Mouse (Mus musculus): ENCODE results near the gene Vax1. TPM values are rescaled to one million over a fixed set of nuclear protein-coding genes. Genes with fewer than 3 reads are reported as not detected.
A peak's percentile ranks its signal among the peaks of the same experiment; 100 is the strongest.

The Vax1 gene
- 0.14 TPM in 1 of 2 replicates, not detected in the other for polyA plus RNA-seq (2015; fragmentation: Nextera tagmentation; extraction: Ambion mirVana)

DNA sequence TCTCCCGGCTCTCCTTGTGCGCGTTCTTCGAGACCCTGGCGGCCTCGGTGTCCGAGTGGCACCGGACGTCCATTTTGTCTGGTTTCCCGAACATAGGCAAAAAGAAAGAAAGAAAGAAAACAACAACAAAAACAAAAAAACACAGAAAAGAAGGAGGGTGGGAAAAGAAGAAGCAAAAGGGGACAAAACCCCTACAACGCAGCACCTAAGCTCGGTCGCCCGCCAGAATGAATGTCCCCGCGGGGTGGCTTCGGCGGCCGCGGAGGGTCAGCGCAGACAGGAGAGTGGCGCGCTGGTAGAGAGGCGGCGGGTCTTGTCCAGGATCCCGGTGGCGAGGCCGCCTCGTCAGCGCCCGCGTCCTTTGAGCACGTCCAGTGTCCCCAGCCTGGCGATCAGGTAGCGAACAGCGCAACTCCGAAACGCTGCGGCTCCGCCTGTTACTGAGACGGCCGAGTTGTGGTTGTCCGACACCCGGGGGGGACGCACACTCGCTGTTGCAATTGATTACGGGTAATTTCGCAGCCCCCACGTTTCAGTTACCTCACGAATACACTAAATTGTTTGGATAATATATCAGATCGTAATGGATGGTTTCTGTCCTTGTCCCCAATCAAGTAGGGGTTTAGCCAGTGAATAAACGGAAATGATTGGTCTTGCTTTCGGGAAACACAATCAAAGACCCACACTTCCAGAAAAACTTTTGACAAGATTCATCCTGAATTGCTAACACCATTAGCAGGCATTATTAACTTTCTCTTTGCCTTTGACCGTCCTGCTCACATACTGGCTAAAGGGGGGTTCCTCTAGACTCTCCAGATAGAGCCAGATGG is at the start of gene Vax1:
Gene Vax1, minus strand, starts transcription at position 121 of the 830 bp plus-strand sequence.
- Histone ChIP-seq H3K4me3 (peak within 1 kb of the TSS; percentile 4), H3K27ac (replicated peaks) (no peak within 1 kb of the TSS), H3K27me3 (peaks cover 89% of the 10 kb centered on the region), H3K36me3 (no peaks in the 10 kb centered on the region), H3K9ac (no peak within 1 kb of the TSS), H3K9me3 (no peaks in the 10 kb centered on the region), H3K4me1 (replicated peaks) (peaks cover 25% of the 10 kb centered on the region), H3K4me2 (peak within 1 kb of the TSS; percentile 40)
- WGBS: under 1% methylated on average over 54 of the region's 54 CpGs
- ATAC-seq (ENCODE audit: low FRiP score, low read depth): no peak

DNA sequence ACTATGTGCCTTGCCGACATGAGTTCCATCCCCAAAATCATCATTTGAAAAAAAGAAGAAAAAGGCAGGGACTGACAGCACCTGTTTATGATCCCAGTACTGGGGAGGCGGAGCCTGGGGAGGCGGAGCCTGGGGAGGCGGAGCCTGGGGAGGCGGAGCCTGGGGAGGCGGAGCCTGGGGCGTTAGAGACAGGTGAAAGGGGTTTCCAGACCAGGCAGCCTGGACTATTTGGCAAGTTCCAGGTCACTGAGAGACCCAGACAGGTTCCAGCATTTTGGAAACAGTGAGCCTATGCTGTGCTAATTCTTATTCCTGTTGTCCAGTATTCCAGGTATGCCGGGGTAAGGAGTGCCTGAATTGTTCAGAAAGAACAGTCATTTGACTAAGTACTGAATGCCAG is 49.1 kb upstream of the Vax1 start, which contains the start of gene Kcnk18:
Gene Kcnk18, plus strand, starts transcription at position 224 of the 400 bp plus-strand sequence.
- 92% methylated on average over 8 of the region's 8 CpGs for WGBS
- H3K27me3 ChIP-seq: peaks cover 24% of the 10 kb centered on the region; the same call in 1 of the 2 replicates
- H3K36me3 ChIP-seq: no peaks in the 10 kb centered on the region
- ATAC-seq (ENCODE audit: low FRiP score, low read depth): no peak
- no peak within 1 kb of the TSS for H3K9ac ChIP-seq
- no peaks in the 10 kb centered on the region for H3K4me1 ChIP-seq (replicated peaks)
- no peaks in the 10 kb centered on the region for H3K9me3 ChIP-seq
- no peak within 1 kb of the TSS for H3K4me2 ChIP-seq
- H3K4me3 ChIP-seq: no peak within 1 kb of the TSS
- no peak within 1 kb of the TSS for H3K27ac ChIP-seq (replicated peaks)

DNA sequence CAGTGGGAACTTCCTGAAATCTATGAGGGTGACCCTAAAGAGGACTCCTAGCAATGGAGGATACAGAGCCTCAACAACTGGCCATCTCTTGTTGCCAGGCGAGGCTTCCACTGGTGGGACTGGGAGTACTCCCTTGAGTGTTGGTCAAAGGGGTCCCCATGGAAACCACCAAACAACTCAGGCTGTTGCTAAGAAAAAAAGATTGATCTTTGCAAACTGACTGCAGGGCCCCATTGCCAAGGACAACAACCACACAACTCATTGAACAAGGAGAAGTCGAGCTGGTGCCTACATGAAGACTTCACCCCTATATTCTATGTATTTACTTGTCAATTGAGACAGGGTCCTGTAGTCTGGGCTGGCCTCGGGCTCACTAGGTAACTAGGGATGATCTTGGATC is 47.0 kb upstream of the Vax1 start:
- Histone ChIP-seq H3K4me1 (replicated peaks) (no peaks in the 10 kb centered on the region), H3K9me3 (no peaks in the 10 kb centered on the region), H3K9ac (no peak overlapping the region), H3K27ac (replicated peaks) (no peak overlapping the region), H3K4me2 (no peak overlapping the region), H3K27me3 (peaks cover 30% of the 10 kb centered on the region; the same call in 1 of the 2 replicates), H3K4me3 (no peak overlapping the region), H3K36me3 (no peaks in the 10 kb centered on the region)
- 62% methylated on average over 3 of the region's 3 CpGs for WGBS
- ATAC-seq (ENCODE audit: low FRiP score, low read depth): no peak

DNA sequence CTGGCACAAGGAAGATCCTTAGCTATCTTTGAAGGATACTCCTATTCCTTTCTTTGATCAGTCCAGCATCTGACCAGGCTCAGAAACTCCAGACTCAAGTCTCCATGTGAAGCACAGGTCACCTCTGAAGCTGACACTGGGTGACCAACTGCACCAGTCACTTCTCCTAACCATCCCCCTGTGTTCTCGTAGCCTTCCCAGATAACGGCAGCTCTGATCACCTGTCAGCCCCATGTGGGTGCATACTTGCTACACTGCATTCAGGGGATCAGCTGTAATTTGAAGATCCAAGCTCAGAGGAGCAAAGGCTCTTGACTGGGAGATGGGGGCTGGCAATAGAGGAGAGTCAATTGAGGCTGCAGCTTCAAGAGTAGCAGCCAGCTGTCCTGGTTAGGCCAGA is 39.1 kb upstream of the Vax1 start:
- no peaks in the 10 kb centered on the region for H3K4me1 ChIP-seq (replicated peaks)
- peaks cover 18% of the 10 kb centered on the region for H3K27me3 ChIP-seq
- H3K36me3 ChIP-seq: no peaks in the 10 kb centered on the region
- 71% methylated on average over 2 of the region's 2 CpGs for WGBS
- no peak for ATAC-seq (ENCODE audit: low FRiP score, low read depth)
- no peak overlapping the region for H3K4me3 ChIP-seq
- no peak overlapping the region for H3K9ac ChIP-seq
- H3K4me2 ChIP-seq: no peak overlapping the region
- no peak overlapping the region for H3K27ac ChIP-seq (replicated peaks)
- H3K9me3 ChIP-seq: no peaks in the 10 kb centered on the region

DNA sequence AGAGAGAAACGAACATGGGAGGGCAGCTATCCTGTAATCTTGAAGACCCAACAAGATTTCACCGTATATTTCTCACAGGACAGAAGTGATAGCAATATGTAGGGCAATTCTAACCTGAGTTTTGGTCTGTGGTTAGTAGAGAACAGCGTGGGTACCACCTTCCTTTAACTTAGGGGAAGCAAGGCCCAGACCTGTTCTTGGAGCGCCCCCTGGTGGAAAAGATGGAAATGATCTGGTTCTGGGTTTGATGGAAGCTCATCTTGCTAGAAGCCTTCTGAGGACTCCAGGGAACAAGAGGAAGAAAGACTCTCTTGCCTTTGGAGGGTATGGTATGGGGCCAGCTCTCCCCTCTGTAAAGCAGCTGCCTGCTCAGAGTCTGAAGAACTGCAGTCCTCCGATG is 38.6 kb upstream of the Vax1 start:
- no peaks in the 10 kb centered on the region for H3K9me3 ChIP-seq
- no peaks in the 10 kb centered on the region for H3K36me3 ChIP-seq
- WGBS: 32% methylated on average over 5 of the region's 5 CpGs
- H3K4me2 ChIP-seq: no peak overlapping the region
- no peak overlapping the region for H3K9ac ChIP-seq
- H3K4me3 ChIP-seq: no peak overlapping the region
- H3K4me1 ChIP-seq (replicated peaks): no peaks in the 10 kb centered on the region
- H3K27ac ChIP-seq (replicated peaks): no peak overlapping the region
- H3K27me3 ChIP-seq: peaks cover 17% of the 10 kb centered on the region
- ATAC-seq (ENCODE audit: low FRiP score, low read depth): peak; percentile 72

DNA sequence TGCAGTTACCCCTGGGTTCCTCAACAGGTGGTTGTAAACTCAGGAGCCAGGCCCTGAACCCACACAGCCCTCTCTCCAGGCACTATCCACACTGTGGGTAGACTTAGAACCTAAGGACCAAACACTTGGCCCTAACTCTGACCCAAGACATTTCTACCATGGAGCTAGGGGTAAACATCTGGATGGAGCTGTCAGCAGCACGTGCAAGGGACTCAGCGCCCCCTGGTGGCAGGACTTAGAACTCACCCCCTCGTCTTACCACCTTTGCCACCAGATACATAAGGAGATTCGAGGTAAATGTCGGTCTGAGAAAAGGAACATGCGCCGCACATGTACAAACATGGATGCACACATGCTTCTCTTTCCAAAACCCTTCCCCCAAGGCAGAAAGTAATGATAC is 28.3 kb upstream of the Vax1 start:
- 45% methylated on average over 7 of the region's 7 CpGs for WGBS
- no peak for ATAC-seq (ENCODE audit: low FRiP score, low read depth)
- H3K27ac ChIP-seq (replicated peaks): no peak overlapping the region
- H3K4me2 ChIP-seq: no peak overlapping the region
- 0 out of 2 replicates have a peak, but pooled peaks cover 7% of the 10 kb centered on the region for H3K4me1 ChIP-seq (replicated peaks)
- H3K36me3 ChIP-seq: no peaks in the 10 kb centered on the region
- H3K9ac ChIP-seq: no peak overlapping the region
- peaks cover 54% of the 10 kb centered on the region for H3K27me3 ChIP-seq
- H3K4me3 ChIP-seq: no peak overlapping the region
- no peaks in the 10 kb centered on the region for H3K9me3 ChIP-seq

DNA sequence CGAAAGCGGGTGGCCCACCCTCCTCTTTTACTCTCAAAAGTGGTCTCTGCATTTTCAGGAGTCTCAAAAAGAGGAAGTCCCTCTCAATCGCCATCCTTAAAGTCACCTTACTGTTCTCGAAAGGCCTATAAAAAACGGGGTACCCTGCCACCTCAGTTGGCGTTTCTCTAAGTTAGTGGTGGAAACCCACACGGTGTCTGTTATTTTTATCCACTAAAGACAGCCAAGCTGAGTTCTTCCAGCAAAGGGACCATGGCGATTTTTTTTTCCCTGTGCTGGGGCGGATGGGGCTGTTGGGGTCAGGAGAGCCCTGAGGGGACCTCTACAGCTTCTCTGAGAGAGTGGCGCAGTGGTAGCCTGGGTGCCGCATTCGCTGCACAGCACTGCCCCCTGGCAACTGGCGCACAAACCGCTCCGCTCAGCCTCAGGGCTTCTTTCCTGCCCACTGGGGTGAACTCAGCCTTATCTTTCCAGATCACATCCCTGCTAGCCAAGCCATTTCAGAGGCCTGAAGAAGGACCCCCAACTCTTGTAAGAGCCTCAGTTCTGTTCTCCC is 26.3 kb upstream of the Vax1 start:
- peaks cover 72% of the 10 kb centered on the region for H3K27me3 ChIP-seq
- 0 out of 2 replicates have a peak, but pooled peaks cover 7% of the 10 kb centered on the region for H3K4me1 ChIP-seq (replicated peaks)
- peak; percentile 65; the same call in 1 of the 2 replicates for ATAC-seq (ENCODE audit: low FRiP score, low read depth)

DNA sequence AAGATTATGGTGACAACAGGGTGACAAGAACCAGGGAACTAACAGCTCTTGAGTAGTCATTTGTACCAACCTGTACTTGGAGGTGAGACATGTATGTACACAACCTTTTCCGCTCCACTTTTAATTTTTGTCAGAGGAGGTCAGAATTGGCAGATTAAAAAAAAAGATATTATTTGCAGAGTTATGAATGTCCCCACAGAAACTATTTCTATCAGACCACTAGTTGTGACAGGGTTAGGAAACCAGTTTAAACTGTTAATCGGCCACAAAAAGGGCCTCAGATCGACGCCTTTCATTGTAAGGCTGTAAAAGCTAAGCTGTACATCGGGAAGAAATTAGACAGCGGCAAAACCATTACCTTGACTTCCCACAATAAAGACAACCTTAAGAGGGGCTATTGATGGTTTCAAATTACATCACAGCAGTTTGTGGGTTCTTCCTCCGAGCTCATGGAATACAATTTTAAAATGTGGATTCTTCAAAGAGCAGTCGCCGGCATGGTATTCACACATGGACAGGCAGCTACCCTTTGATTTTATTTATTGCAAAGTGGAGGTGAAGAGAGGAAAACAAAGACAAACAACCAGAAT is 25.4 kb upstream of the Vax1 start:
- no peak overlapping the region for H3K4me3 ChIP-seq
- no peak for ATAC-seq (ENCODE audit: low FRiP score, low read depth)
- H3K27ac ChIP-seq (replicated peaks): no peak overlapping the region
- no peak overlapping the region for H3K4me2 ChIP-seq
- no peaks in the 10 kb centered on the region for H3K36me3 ChIP-seq
- H3K4me1 ChIP-seq (replicated peaks): 0 out of 2 replicates have a peak, but pooled peaks cover 7% of the 10 kb centered on the region
- H3K9ac ChIP-seq: no peak overlapping the region
- 8% methylated on average over 9 of the region's 9 CpGs for WGBS
- H3K27me3 ChIP-seq: peaks cover 81% of the 10 kb centered on the region
- H3K9me3 ChIP-seq: no peaks in the 10 kb centered on the region

More for the DNA sequence above, 26.3 kb upstream of the Vax1 start:
- no peaks in the 10 kb centered on the region for H3K9me3 ChIP-seq
- H3K4me3 ChIP-seq: no peak overlapping the region
- no peak overlapping the region for H3K9ac ChIP-seq
- 1% methylated on average over 15 of the region's 15 CpGs for WGBS
- H3K36me3 ChIP-seq: no peaks in the 10 kb centered on the region
- H3K27ac ChIP-seq (replicated peaks): no peak overlapping the region
- no peak overlapping the region for H3K4me2 ChIP-seq

DNA sequence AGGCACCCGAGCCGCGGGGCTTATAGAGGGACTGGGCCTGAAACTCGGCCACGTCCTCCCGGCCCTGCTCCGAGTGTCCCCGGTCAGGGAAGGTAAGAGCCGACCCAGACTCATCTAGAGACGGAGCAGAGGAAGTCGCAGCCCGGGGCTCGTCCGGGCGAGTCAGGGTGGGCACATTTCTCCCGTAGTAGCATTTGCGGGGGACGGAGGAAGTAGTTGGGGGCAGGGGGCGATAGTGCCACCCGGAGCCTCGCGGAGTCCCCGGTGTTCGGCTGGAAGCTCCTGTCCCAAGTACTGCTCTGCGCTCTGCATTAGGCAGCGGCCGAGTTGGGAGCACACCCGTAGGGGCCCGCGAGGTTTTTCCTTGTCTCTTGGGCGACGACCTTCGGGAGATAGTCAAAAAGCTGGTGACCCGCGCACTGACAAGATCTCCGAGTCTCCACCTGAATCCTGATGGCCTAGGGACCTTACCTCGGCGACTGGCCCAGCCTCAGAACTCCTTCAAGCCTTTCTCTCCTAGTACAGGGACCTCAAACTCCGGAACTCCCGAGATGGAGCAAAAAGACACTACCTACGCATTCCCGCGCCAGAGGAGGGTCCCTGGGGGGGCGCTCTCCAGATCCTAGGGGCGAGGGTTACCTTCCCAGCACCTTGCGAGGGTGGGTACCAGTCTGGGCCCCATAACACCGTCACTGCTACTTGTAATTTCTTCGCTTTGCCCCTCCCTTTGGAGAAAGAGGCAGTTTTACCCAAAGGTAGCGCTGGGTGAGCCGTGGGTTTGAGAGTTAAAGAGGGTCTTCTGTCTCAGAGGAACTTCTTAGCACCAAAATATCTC is 24.3 kb upstream of the Vax1 start:
- Histone ChIP-seq H3K9ac (no peak overlapping the region), H3K27ac (replicated peaks) (no peak overlapping the region), H3K36me3 (no peaks in the 10 kb centered on the region), H3K4me3 (no peak overlapping the region), H3K4me2 (0 out of 2 replicates have a peak overlapping the region, but pooled peaks have one; percentile 3), H3K4me1 (replicated peaks) (0 out of 2 replicates have a peak, but pooled peaks cover 7% of the 10 kb centered on the region), H3K9me3 (no peaks in the 10 kb centered on the region), H3K27me3 (peaks cover 87% of the 10 kb centered on the region)
- no peak for ATAC-seq (ENCODE audit: low FRiP score, low read depth)
- WGBS: under 1% methylated on average over 50 of the region's 50 CpGs

DNA sequence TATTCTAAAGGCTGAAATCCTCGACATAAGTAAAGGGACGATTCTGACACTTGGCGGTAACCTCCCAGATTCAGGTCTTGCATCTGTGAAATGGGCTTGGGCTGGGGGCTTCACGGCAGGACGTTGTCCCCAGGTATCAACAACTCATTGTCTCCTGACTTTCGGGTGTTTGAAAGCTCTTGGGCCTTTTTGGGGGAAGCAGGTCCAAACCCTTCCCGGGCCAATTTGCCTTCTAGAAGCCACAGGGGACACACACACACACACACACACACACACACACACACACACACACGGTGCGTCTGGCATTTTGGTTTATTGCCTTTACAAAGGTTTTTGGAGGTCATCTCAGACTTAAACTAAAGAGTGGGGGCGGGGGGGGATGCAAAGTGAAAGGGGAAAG is 23.6 kb upstream of the Vax1 start:
- peaks cover 89% of the 10 kb centered on the region for H3K27me3 ChIP-seq
- ATAC-seq (ENCODE audit: low FRiP score, low read depth): no peak
- H3K36me3 ChIP-seq: no peaks in the 10 kb centered on the region
- H3K27ac ChIP-seq (replicated peaks): no peak overlapping the region
- WGBS: under 1% methylated on average over 10 of the region's 10 CpGs
- 0 out of 2 replicates have a peak, but pooled peaks cover 7% of the 10 kb centered on the region for H3K4me1 ChIP-seq (replicated peaks)
- H3K9me3 ChIP-seq: no peaks in the 10 kb centered on the region
- H3K4me2 ChIP-seq: no peak overlapping the region
- no peak overlapping the region for H3K4me3 ChIP-seq
- H3K9ac ChIP-seq: no peak overlapping the region

DNA sequence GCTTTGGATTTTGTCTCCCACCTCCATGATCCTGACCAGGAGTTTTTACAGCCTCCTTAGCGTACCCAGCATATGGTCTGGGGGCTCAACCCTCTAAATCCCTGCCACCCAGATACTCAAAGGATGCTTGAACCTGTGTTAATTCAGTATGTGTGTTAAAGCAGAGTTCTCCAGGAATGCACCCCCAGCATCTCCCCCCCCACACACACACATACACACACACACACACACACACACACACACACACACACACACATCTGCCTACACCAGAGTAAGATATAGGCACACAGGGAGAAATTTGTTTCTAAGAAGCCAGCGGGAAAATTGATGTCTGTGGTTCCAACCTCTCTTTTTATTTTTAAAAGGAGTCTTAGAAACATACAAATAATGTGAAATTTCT is 22.6 kb upstream of the Vax1 start:
- ATAC-seq (ENCODE audit: low FRiP score, low read depth): no peak
- 0 out of 2 replicates have a peak, but pooled peaks cover 7% of the 10 kb centered on the region for H3K4me1 ChIP-seq (replicated peaks)
- no peak overlapping the region for H3K4me2 ChIP-seq
- H3K4me3 ChIP-seq: no peak overlapping the region
- WGBS: 2% methylated on average over 2 of the region's 2 CpGs
- no peak overlapping the region for H3K9ac ChIP-seq
- no peaks in the 10 kb centered on the region for H3K36me3 ChIP-seq
- no peak overlapping the region for H3K27ac ChIP-seq (replicated peaks)
- no peaks in the 10 kb centered on the region for H3K9me3 ChIP-seq
- H3K27me3 ChIP-seq: peaks cover 89% of the 10 kb centered on the region

Measured in hindbrain, embryonic 15.5 days (tissue).